Mouse (Mus musculus): ENCODE results near the gene Sgsh. TPM values are rescaled to one million over a fixed set of nuclear protein-coding genes. Genes with fewer than 3 reads are reported as not detected.

Gene Sgsh
- total RNA-seq, 2 experiments from 2014 or later, result 3.6 to 6.3 TPM

DNA sequence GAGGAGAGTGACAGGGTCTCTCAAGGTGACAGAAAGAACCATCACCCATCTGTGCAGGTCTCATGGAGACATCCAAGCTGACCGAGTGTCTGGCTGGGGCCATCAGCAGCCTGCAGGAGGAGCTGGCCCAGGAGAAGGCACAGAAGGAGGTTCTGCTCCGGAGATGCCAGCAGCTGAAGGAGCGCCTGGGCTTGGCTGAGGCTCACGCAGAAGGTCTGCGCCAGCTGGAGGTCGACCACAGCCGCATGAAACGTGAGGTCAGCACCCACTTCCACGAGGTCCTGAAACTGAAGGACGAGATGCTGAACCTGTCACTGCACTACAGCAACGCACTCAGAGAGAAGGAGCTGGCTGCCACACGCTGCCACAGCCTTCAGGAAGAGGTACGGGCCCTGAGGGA lies 32.8 kb downstream of the Sgsh start:
- no peak for ATAC-seq (replicated peaks; ENCODE audit: low FRiP score, low TSS enrichment, poor library complexity, severe bottlenecking)

DNA sequence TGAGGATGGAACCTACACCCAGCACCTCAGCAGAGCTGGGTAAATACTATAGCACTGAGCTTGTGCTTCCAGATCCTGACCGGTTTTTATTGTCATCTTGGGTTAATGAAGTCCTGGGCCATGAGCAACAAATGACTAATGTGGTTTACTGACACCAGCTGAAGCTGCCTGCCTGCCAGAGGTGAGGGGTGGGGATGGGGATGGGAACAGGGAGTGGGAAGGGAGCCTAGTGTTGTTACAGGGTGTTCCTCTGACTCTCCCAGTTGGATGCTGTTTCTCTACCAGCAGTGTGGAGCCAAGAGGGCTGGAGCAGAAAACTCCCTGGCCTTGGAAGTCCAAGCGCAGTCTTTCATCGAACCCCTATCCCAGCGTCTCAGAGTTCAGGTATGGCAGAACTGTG lies 38.6 kb downstream of the Sgsh start:
- no peak for ATAC-seq (replicated peaks; ENCODE audit: low FRiP score, low TSS enrichment, poor library complexity, severe bottlenecking)

- ATAC-seq (replicated peaks; ENCODE audit: low FRiP score, low TSS enrichment, poor library complexity, severe bottlenecking), result no peak
Observed at GRCm38 (mm10) chr11:119314252-119314936, 40.9 kb downstream of the Sgsh start.

- no peak for ATAC-seq (replicated peaks; ENCODE audit: low FRiP score, low TSS enrichment, poor library complexity, severe bottlenecking)
Observed at GRCm38 (mm10) chr11:119310621-119311020, 44.7 kb downstream of the Sgsh start.

DNA sequence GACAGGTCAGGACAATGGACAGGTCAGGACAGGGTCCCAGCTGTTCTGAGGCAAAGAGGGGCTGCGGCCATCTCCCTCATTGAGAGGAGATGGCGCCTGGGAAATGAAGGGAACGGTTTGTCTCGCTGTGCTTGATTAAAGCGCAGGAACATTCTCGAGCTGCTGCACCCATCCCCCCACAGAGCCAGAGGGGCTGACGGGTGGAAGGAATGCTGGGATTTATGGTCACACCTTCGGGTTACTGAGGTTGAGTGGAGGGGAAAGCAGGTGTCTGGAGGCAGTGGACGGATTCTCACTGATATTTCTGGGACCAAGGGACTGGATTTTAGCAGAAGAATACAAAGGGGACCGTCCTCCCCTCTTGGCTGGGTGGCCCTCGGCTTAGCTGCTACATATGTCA lies 47.4 kb downstream of the Sgsh start:
- ATAC-seq (replicated peaks; ENCODE audit: low FRiP score, low TSS enrichment, poor library complexity, severe bottlenecking), result no peak

GRCm38 (mm10) chr11:119307658-119307867 lies 47.8 kb downstream of the Sgsh start, which contains the start of gene Card14:
Gene Card14 (plus strand): TSS chr11:119307768.
- ATAC-seq (replicated peaks; ENCODE audit: low FRiP score, low TSS enrichment, poor library complexity, severe bottlenecking), result no peak

- ATAC-seq (replicated peaks; ENCODE audit: low FRiP score, low TSS enrichment, poor library complexity, severe bottlenecking), result no peak
Observed at GRCm38 (mm10) chr11:119306762-119307657, 48.3 kb downstream of the Sgsh start.

GRCm38 (mm10) chr11:119304904-119305712 lies 50.2 kb downstream of the Sgsh start:
- peak; percentile 69 for ATAC-seq (replicated peaks; ENCODE audit: low FRiP score, low TSS enrichment, poor library complexity, severe bottlenecking)

- no peak for ATAC-seq (replicated peaks; ENCODE audit: low FRiP score, low TSS enrichment, poor library complexity, severe bottlenecking)
Observed at GRCm38 (mm10) chr11:119300986-119301385, 54.4 kb downstream of the Sgsh start.

DNA sequence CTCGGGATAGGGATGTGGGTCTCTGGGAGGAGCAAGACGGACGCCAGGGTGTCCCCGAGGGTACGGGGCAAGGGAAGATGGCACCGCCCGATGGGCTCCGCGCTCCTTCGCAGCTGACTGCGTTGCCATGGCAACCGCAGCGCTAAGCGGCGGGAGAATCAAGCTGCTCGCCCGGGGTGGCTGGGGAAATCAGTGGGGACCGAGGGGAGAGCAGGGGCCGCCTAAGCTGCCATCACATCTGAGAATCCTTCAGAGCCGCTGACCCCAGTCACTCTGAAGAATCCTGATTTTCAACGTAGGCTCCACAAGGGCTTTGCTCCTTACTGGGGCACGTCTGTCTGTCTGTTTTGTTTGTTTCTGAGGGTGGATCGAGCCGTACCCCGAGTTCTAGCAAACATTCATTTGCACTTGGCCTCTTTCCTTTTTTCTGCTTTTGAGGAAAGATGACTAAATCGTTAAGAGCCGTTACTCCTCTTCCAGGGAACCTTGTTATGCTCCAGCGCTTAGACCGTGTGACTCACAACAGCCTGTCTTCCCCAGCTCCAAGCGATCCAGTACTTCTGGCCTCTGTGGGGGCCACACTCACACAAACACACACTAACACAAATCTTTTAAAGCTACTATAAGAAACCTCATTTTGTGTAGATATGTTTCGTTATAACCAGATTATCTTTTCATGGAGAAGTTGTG lies 54.9 kb downstream of the Sgsh start:
- ATAC-seq (replicated peaks; ENCODE audit: low FRiP score, low TSS enrichment, poor library complexity, severe bottlenecking), result peak; percentile 56

DNA sequence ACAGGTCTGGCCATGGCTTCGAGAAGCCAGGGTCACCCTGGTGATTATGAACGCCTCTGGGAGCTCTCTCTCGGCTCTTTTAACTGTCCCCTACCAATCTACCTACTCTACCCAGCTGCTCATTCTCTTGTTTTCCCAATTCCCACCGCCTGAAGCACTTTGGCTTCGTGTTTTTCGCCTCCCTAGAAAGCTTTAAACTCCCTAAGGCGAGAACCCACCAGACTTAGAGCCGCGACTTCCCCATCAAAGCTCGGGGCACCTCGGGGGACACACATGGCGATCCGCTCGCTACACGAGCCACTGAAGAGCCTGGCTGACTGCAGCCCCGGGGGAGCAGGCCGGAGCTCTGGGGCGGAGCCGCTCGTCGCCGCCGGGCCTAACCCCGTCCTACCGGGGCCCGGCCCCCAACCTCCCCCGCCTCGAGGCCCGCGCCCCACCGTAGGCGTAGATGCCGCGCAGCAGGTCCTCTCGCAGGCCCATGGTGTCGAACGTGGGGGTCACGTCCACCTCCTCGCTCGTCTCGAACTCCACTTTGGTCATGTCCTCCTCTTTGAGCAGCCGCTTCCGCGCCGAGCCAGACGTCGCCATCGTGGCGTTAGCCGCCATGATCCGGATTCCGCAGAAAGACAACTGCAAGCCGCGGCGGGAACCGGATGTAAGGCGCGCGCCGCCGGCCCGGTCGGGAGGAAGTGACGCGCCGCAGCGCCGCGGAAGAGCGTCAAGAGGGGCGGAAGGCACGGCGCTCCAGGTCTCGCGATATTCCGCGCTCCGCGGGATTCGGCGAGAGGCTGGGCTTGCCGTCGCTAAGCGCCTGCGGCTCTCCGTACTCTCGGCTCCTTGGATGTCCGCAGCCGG lies 55.7 kb downstream of the Sgsh start, which contains the start of gene Eif4a3:
Gene Eif4a3, minus strand, starts transcription at position 699 of the 855 bp plus-strand sequence.
- ATAC-seq (replicated peaks; ENCODE audit: low FRiP score, low TSS enrichment, poor library complexity, severe bottlenecking), result peak; percentile 89

GRCm38 (mm10) chr11:119298917-119299316 lies 56.4 kb downstream of the Sgsh start:
- no peak for ATAC-seq (replicated peaks; ENCODE audit: low FRiP score, low TSS enrichment, poor library complexity, severe bottlenecking)

DNA sequence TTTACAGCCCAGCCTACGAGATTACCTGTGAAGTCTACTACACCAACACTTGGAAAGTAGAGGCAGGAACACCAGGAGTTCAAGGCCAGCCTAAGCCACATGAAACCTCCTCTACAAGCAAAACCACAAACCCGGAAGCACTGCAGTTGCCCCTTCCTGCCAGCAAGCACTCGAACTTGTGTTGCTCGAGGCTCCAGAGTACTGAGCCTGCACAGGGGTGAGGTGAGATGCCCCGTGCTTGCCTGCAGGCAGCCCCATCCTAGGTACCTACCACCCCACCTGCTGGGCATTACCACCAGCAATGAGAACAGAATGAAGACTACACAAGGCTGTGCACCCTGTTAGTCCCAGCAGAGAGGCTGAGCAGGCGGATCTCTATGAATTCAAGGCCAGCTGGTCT lies 57.3 kb downstream of the Sgsh start:
- ATAC-seq (replicated peaks; ENCODE audit: low FRiP score, low TSS enrichment, poor library complexity, severe bottlenecking), result no peak

Other genes with a start within 250 kb of the Sgsh start
- 0.35 and 1.2 TPM in 2 replicates for gene Tbc1d16, start 127.0 kb downstream of the Sgsh start, total RNA-seq (2014; fragmentation: Nextera tagmentation)
- 0.61 and 2.0 TPM in 2 replicates for gene Tbc1d16, start 127.0 kb downstream of the Sgsh start, total RNA-seq (2017)
- gene Ccdc40, start 127.0 kb downstream of the Sgsh start, total RNA-seq (2014; fragmentation: Nextera tagmentation), result 6.4 and 8.6 TPM in 2 replicates
- 4.3 and 13.1 TPM in 2 replicates for gene Ccdc40, start 127.0 kb downstream of the Sgsh start, total RNA-seq (2017)
- gene Gaa, start 87.6 kb downstream of the Sgsh start, total RNA-seq (2014; fragmentation: Nextera tagmentation), result 33.7 and 44.1 TPM in 2 replicates
- 22.6 and 34.2 TPM in 2 replicates for gene Gaa, start 87.6 kb downstream of the Sgsh start, total RNA-seq (2017)
- 294 and 360 TPM in 2 replicates for gene Eif4a3, start 55.4 kb downstream of the Sgsh start, total RNA-seq (2014; fragmentation: Nextera tagmentation)
- gene Eif4a3, start 55.4 kb downstream of the Sgsh start, total RNA-seq (2017), result 206 and 229 TPM in 2 replicates
- gene Card14, start 47.8 kb downstream of the Sgsh start, total RNA-seq (2014; fragmentation: Nextera tagmentation), result not detected in 2 replicates
- not detected in 2 replicates for gene Card14, start 47.8 kb downstream of the Sgsh start, total RNA-seq (2017)
- 1.7 and 4.4 TPM in 2 replicates for gene Slc26a11, start within 50 bp of the Sgsh start, total RNA-seq (2014; fragmentation: Nextera tagmentation)
- 0.65 and 1.5 TPM in 2 replicates for gene Slc26a11, start within 50 bp of the Sgsh start, total RNA-seq (2017)
- gene Rnf213, start 37.6 kb upstream of the Sgsh start, total RNA-seq (2014; fragmentation: Nextera tagmentation), result 87.9 and 107 TPM in 2 replicates
- 69.3 and 77.1 TPM in 2 replicates for gene Rnf213, start 37.6 kb upstream of the Sgsh start, total RNA-seq (2017)
- gene Endov, start 135.8 kb upstream of the Sgsh start, total RNA-seq (2014; fragmentation: Nextera tagmentation), result 10.5 and 14.2 TPM in 2 replicates
- 19.8 and 20.0 TPM in 2 replicates for gene Endov, start 135.8 kb upstream of the Sgsh start, total RNA-seq (2017)
- gene Nptx1, start 192.2 kb upstream of the Sgsh start, total RNA-seq (2014; fragmentation: Nextera tagmentation), result not detected in 2 replicates
- not detected in 2 replicates for gene Nptx1, start 192.2 kb upstream of the Sgsh start, total RNA-seq (2017)
- gene Rptor, start 247.4 kb upstream of the Sgsh start, total RNA-seq (2014; fragmentation: Nextera tagmentation), result 29.6 and 36.1 TPM in 2 replicates
- 10.2 and 15.8 TPM in 2 replicates for gene Rptor, start 247.4 kb upstream of the Sgsh start, total RNA-seq (2017)